Mouse (Mus musculus): ENCODE measurements around the gene Gcdh.

The Gcdh gene

DNA sequence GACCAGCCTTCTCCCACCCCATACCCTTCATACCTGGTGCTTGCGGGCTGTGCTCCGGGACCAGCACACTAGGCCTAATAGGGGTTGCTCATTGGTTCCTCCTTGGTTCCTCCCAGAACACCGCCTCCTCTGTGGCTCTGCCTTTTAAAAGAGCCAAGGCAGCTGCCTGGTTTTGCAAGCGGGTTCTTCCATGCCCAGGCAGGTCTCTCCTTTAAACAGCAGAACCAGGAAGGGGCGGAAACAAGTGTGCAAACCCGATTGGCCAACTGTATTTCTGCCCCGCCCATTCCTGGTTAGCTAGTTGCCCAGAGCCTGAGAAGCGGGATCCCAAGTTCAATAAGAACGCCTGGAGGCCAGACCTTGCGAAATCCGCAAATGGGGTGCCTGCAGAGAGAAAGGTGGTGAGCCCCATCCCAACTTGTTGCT is at the start of gene Gcdh:
Gene Gcdh, minus strand, starts transcription at position 213 of the 426 bp plus-strand sequence.
- DNase-seq (ENCODE audit: low spot score in 2 of 2): peak; percentile 92 to 95

DNA sequence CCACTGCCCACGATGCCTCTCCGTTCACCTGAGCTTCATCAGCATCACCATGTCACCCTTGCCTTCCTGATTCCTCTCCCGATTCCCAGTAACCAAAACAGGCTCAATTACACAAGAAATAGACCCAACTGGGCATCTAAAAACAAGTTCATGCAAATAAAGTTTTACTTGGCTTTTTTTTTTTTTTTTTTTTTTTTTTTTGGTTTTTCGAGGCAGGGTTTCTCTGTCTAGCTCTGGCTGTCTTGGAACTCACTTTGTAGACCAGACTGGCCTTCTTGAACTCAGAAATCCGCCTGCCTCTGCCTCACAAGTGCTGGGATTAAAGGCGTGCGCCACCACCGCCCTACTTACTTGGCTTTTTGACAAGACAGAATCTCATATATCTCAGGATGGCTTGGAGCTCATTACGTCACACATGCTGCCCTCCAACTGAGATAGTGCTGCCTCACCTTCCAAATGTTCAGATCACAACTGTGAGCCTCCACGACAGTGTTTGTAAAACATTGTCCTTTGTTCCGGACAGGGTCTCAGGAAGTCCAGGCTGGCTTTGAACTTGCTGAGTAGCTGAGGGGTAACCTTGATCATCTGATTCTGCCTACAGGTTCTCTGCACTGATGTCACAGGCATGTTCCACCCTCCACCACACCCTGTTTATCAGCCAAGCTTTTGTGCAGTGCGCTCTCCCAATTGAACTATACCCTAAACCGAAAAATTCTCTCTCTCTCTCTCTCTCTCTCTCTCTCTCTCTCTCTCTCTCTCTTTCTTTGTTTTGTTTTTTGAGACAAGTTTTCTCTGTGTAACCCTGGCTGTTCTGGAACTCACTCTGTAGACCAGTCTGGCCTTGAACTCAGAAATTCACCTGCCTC is 44.1 kb upstream of the Gcdh start:
- DNase-seq (ENCODE audit: low spot score in 2 of 2): no peak

DNA sequence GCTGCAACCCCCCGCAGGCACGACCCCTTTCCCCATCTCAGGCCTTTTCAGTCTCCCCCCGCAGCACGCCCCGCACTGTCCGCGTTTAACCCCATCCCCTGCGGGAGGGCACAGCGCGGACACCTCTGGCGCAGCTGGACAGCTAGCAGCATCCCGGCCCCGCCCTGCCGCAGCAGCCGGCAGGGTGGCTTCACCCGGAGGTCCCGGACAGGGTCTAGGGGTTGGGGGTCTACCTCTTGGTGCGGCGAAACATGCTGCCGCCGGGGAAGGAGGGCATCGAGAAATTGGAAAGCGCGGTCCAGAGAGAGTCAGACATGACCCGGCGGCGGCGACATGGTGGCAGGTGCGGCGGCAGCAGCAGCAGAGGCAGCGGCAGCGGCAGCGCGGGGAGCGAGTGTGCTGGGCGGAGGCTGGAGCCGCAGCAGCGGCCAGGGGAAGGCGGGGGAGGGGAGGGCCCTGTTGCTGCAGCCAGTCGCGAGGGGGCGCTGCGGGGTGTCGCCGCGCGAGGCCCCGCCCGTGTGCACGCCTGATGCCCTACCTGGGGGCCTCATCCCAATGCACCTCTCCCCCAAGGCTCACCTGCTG is 43.3 kb upstream of the Gcdh start, which contains the start of gene Mast1:
Gene Mast1, minus strand, starts transcription at position 398 of the 585 bp plus-strand sequence.
- peak; percentile 70 to 74 for DNase-seq (ENCODE audit: low spot score in 2 of 2)

DNA sequence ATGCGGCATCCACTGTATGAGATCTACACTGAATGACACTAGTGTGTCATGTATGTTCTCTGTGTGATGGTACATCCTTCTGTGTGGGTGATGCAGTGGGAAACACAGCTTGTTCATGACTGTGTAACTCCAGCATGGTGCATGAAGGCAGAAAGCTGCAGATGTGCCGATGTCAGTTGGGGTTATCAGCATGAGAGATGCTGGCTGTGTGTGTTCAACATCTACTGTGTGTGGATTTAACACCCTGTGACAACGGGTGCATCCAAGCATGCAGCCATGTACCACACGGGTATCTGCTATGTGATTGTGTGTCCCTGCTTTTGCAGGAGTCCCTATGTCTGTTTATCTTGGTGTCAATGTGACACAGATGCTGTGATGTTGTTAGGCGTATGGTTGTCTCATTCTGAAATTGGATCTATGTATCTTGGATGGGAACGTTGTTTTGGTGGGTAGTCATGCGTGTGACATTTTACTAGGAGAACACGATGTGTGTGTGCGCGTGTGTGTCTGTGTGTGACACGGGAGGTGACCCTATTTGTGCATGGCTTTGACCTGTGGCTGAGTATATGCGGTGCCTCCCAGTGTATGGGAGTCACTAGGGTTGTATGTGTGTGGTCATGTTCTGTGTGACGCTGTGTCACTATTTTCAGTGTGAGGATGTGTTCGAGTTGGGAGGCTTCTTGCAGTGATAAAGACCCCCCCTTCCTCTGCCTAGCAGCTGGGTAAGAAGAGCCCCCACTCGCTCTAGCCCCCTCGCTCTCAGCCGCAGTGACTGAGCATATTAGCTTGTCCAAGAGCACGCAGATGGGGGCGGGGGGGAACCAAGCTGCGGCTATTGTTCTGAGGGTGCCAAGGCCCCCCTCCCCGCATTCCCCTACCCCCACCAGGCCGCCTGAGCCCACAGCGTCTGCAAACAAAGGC is 42.6 kb upstream of the Gcdh start:
- DNase-seq (ENCODE audit: low spot score in 2 of 2): no peak

DNA sequence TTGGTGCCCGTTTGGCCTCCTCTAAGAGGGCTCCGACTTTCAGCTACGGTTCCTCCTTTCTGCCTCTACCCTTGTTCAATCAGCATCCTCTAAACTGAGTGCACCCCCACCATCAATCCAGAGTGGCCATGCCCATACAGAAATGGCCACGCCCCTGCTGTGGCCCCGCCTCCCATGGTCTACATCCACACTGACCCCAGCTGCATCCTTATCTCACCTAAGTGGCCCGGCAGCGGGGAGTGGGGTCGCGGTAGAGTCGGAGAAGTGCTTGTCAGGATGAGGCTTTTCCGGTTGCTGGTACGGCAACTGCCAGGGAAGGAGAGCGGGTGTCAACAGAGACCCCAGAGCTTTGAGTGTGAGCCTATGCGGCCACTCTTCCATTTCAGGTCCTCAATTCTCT is 41.8 kb upstream of the Gcdh start:
- no peak for DNase-seq (ENCODE audit: low spot score in 2 of 2)

DNA sequence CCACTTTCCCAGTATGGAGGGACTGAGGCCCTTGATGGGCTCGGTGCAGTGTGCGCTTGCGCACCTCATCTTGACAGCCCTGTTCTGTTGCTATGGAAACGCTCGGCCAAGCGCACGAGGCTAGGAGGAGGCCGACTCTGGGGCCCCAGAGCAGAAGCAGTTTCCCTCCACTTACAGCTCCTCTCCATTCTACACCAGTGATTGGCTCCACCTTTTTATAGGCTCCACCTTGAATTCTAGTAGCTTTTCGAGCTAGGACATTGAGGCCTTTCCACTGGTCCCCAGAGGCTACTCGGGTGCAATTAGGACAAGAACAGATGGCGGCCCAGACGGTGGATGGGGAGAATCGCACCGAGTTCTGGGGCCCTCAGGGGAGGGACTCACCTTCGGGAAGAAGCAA is 41.1 kb upstream of the Gcdh start:
- DNase-seq (ENCODE audit: low spot score in 2 of 2): no peak

DNA sequence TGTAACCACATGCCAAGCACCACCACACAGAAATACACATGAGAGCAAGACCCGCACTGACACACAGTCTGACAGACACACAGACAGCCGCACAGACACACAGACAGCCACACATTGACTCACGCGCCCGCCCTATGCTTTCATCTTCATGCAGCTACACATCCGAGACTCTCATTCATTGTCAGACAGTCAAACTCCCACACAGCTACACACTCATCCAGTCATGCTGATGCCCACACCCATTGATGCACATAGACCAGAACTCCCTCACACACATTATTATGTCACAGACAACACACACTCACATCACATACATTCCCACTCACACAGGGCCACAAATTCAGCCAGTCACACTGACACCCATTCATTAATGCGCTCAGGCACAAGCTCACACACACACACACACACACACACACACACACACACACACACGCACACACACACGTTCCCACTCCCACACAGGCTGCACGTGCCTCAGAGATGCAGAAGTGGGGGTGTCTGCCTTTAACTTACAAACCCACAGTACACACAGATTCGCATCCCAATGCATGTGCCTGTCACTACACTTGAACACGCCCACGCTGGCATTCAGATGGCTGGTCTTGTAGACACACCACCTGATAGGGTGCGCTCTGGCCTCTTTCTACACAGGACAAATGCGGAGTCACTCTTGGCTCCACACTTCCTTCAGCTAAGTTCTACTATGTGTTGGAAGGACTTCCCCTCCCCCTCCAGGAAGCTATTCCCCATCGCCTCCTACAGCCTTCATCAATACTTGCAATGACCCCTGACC is 40.2 kb upstream of the Gcdh start:
- DNase-seq (ENCODE audit: low spot score in 2 of 2): no peak

DNA sequence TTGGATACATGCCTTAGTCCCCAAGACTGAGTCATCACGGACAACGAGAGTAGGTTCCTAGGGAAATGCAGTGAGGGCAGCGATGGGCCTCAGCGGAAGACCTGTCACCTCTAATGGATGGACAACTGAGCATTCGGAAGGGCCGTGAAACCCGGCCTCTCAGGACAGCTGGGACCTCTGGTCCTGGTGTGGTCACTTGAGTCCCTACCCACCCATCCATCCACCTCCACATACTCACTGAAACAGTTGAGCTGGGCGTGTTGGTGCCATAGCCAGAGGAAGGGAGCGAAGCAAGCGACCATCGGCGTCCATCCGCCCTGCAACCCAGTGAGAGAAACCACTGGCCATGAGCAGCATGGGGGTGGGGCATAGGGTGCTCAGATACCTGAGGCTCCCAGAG is 36.9 kb upstream of the Gcdh start:
- no peak for DNase-seq (ENCODE audit: low spot score in 2 of 2)

DNA sequence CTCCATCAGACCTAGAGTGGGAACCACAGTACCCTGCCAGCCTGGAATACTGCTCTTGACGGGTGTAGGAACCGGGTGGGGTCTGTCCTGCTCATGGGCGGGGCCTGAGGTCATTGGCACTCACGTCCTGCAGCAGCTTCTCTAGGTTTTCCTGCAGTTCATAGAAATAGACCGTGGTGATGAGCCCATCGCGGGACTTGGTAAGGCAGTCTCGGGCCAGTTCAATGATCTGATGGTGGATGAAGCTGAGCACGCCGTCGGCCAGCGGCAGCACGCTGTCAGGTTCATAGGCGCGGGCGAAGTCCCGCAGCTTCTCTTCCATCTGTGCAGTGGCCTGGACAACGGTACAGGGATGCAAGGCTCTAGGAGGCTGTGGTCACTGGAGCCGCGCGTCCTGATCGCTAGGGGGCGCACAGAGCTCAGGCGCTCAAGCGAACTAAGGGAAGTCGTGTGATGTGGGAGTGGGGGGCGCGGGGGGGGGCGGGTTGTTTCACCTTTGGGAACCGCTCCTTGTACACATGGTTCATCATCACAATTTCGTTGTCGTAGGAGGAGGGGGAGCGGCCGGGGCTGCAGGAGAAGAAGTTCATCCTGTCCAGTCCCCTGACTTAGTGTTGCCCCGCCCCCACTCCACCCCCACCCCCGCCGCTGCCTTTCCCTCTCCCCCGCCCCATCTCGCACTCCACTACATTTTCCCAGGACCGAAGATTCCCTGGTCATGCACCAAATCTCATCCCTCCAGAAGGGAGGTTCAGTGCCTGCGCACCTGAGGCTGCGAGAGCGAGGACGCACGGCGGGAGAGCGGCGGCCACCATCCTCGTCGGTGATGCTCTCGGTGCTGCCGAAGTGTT is 35.0 kb upstream of the Gcdh start:
- DNase-seq (ENCODE audit: low spot score in 2 of 2): peak in 1 of 2 experiments; percentile 76

DNA sequence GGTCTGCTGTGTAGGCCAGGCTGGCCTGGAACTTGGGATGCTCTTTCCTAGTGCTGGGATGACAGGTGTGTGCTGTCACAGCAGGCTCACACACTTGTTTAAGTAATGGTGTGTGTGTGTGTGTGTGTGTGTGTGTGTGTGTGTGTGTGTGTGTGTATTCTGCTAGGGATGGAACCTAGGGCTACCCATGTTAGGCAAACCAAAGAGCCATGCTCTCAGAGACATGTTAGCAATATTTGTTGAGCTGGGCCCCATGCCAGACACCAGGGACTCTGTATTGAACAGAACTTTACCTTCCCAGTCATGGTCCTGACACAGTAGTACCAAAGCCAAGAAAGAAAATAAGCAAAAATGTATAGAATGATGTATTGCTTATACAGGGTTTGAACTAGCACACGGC is 33.8 kb upstream of the Gcdh start:
- no peak for DNase-seq (ENCODE audit: low spot score in 2 of 2)

DNA sequence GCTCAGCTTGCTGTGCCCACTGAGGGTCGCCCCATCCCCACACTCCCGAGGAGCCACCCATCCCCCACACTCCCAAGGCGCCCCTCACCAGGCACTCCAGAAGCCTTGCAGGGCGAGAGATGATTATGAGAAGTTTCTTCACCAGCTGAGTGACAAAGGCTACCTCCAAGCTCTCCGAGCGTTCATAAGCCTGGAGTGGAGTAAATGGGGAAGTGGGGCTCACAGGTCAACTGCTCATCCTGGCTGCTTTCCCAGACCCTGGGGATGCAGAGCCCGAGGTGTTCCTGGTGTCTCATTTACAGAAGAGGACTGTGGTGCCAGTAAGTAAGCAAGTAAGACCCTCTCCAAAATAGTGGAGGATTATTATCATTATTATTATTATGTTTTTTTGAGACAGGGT is 31.8 kb upstream of the Gcdh start:
- DNase-seq (ENCODE audit: low spot score in 2 of 2): no peak

DNA sequence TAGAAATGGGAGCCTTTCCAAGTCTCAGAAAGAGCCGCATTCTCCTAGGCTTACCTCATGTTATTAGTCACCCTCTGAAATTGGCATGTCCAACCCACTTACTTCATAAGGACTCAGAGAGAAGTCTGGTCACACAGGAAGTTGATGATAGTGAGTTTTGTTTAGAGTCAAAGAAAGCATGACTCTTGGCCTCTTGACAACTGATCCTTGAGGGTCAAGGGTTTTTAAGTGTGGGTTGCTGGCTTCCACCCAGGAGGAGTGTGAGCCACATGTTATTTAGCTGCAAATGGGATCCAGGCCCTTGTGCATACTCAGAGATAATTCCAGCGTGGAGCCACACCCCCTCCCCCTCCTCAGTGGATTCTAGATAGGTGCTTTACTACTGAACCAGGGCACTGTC is 27.9 kb upstream of the Gcdh start:
- no peak for DNase-seq (ENCODE audit: low spot score in 2 of 2)

DNA sequence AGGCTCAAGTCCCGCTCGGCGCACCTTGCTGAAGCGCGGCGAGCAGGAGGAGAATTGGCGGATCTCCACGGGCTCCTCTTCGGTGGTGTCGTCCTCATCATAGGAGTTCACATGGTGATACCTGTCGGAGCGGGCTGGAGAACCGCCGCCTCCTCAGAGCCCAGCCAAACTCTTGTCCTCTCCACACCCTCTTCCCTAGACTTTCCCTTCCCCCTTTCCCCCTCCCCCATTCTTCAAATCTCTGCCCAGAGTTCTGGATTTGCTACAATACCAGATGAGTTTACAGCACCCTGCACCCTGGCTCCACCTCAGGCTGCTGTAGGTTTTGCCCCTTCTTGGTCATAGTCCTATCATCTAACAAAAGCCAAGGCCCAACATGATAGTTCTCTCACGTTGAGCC is 24.9 kb upstream of the Gcdh start:
- no peak for DNase-seq (ENCODE audit: low spot score in 2 of 2)

DNA sequence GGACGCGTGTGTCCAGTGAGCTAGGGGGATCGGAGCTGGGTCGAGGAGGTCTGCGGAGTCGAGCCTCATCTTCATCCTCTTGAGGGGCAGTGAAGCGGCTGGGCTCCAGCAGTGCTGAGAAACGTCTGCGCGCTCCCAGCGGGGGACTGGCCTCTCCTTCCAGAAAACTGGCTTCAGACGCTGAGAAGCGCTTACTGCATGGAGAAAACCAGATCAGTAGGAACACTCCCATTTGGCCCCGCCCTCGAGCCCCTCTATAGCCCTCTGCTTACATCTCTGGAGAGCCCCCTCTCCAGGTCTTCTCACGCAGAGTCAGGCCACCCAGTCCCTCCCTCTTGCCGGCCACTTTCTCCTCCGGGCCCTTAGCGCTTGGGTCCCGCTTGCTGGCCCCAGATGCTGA is 24.1 kb upstream of the Gcdh start:
- DNase-seq (ENCODE audit: low spot score in 2 of 2): no peak

DNA sequence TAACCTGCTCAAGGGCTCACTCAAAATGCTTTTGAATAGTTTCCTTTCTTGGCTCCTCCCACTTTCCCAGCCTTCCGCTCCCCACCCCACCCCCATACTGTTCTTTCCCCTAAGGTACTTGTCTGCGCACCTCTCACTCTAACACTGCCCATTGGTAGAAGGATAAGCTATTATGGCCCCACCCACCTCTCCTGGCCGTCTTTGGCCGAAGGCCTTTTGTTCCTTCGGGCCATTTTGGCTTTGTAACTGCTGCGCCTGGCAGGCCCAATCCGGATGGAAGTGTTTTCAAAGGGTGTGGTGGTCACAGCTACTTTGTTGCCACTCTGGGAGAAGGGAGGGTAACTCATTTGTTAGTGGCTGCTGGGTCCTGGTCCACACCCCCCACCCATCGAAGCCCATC is 21.5 kb upstream of the Gcdh start:
- no peak for DNase-seq (ENCODE audit: low spot score in 2 of 2)

DNA sequence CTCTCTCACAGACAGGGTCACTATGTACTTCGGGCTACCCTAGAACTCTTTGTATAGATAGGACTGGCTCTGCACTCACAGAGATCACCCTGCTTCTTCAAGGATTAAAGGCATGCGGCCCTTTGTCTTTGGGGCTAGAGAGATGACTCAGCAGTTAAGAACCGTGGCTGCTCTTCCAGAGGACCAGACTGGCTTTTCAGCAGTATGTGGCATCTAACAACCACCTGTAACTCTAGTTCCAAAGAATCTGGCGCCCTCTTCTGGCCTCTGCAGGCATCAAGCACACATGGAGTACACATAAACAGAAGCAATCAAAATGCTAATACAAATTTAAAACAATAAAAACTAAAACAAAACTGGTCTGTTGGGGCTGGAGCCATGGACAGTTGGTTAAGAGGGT is 20.2 kb upstream of the Gcdh start:
- DNase-seq (ENCODE audit: low spot score in 2 of 2): no peak

DNA sequence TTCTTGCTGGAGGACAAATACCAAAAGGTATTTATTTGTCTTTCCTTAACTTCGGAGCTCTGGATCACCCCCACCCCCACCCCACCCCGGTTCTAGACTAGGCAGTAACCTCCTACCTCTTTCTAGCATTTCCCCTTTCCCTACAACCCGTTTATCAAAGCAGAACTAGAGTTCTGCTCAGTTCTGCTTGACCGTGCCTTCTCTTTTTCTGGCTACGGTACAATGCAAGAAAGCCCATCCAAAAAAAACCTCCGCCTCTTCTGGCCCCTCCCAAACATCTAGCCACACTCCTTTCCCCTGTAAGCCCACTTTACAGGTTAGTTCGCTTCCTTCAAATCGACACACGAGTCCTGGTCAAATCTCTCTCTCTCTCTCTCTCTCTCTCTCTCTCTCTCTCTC is 19.8 kb upstream of the Gcdh start:
- no peak for DNase-seq (ENCODE audit: low spot score in 2 of 2)

DNA sequence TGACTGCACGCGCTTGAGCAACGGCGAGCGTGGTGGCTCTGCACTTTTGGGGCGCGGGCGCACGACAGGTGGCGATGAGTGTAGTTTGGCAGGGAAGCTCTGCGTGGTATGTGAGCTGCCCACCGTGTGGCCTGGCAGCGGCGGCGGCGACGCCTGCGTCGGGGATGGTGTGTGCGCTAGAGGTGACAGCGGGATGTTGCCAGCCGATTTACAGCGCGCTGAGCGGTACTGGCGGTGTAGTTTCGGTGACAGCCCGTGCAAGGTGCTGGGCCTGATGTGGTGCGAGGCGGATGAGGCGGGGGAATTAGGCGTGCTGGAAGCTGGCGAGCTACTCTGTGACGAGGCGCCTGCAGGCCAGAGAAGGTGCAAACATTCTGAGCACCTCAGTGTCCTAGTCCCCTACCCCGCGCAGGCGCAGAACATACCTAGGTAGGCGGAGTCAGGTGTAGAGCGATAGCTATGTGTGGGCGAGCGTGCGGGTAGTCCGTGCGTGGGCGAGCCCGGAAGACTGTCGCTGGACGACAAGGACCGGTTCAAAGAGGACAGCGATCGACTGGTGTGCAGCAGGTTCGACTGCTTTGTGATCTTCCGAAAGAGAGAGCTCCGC is 19.3 kb upstream of the Gcdh start:
- DNase-seq (ENCODE audit: low spot score in 2 of 2): peak; percentile 53 to 64

DNA sequence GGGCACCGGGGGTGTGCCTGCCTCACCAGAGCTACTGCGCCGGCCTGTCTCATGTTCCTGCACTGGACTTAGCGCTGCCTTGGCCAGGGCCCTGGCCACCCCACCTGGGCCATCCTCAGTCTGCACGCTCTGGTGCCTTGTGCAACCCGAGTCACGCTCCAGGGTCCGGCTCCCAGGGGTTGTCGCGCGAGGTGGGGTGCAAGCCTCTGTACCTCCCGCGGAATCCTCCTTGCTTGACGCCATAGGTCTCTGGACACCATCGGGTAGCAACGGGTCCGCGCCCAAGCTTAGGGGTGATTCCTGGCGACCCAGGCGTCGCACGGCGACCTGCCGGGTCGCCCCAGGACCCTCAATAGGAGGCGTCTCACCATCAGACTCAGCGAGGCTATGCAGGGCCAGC is 18.7 kb upstream of the Gcdh start:
- no peak for DNase-seq (ENCODE audit: low spot score in 2 of 2)

DNA sequence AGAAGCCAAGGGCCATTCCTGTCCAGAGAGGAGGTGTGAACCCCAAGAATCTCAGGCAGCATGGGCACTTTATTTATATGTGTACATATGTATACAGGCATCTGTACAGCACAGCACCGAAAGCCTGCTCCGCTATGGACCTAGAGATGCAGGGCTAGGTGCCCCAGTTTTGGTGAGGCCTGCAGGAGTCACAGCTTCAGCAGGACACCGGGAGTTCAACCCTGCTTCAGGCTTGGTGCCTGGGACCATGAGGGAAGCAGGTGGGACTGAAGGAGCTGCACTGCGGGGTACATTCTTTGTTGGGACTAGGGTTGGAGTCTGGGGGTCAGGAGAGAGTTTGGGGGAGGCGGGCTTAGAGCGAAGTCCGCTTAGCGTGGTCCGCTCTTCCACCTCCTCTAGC is 18.1 kb upstream of the Gcdh start:
- no peak for DNase-seq (ENCODE audit: low spot score in 2 of 2)
